In genomic region chr11:24665310-24665709, GRCm38 (mm10) we compare ENCODE assay signal across 17 mouse cellular contexts.
"Had no signal": no experiment of that assay in that cellular context is flagged by ENCODE, and none has a peak within 500 bp of the region (broad histone marks: within the 10 kb centered on the region; RNA-seq: fewer than 3 reads in every experiment).

No protein-coding gene starts in this region.

- DNase-seq: cerebellum, adult 8-10 months; cerebellum, adult 9-11 months; cerebellum, postnatal 36 days; embryo, embryonic 11 days; forebrain, postnatal 0 days; gastrocnemius, adult 2 months; gastrocnemius, postnatal 10 days; gastrocnemius, postnatal 14 days; gastrocnemius, postnatal 25 days; gastrocnemius, postnatal 36 days; heart, adult 11 months; heart, adult 18-20 months; heart, adult 2 months had no signal

- ATAC-seq: forebrain, embryonic 13.5 days; forebrain, embryonic 14.5 days; forebrain, embryonic 15.5 days; forebrain, embryonic 16.5 days; forebrain, postnatal 0 days had no signal
